Mouse (Mus musculus) liver, adult 2 months (tissue): ENCODE results near the gene Strn3. TPM values are rescaled to one million over a fixed set of nuclear protein-coding genes. Genes with fewer than 3 reads are reported as not detected.
A peak's percentile ranks its signal among the peaks of the same experiment; 100 is the strongest.

Source experiments
- DNase-seq: peaks from one replicate; pipeline ENCODE4 v3.0.0-alpha.2; 2011; ENCODE audit warnings: low read depth, low spot score; ENCODE audit errors: extremely low read depth
- H3K27ac ChIP-seq: fragments of 200-500 bp; replicated peaks from 2 replicates; pipeline ENCODE4 v1.5.1; 2012; ENCODE audit warnings: low read depth, mild to moderate bottlenecking, control low read depth, inconsistent platforms, low read length; ENCODE audit not compliant: insufficient read depth
- H3K27me3 ChIP-seq: fragments of 200-500 bp; 2 replicates; pipeline ENCODE4 v1.6.1; 2012; ENCODE audit warnings: mild to moderate bottlenecking, moderate library complexity, low read length, inconsistent platforms; ENCODE audit not compliant: control insufficient read depth, insufficient read depth
- H3K36me3 ChIP-seq: fragments of 200-500 bp; 2 replicates; pipeline ENCODE4 v1.6.1; 2012; ENCODE audit warnings: low read length, inconsistent platforms; ENCODE audit not compliant: control insufficient read depth, insufficient read depth
- H3K4me1 ChIP-seq: fragments of 200-500 bp; 2 replicates; pipeline ENCODE4 v1.6.1; 2011; ENCODE audit warnings: low read length; ENCODE audit not compliant: control insufficient read depth, insufficient read depth
- H3K4me3 ChIP-seq: fragments of 200-500 bp; 2 replicates; pipeline ENCODE4 v1.5.1; 2011; ENCODE audit warnings: low read depth, mild to moderate bottlenecking, control low read depth, low read length, moderate library complexity; ENCODE audit not compliant: insufficient read depth
- H3K79me2 ChIP-seq: fragments of 200-500 bp; 2 replicates; pipeline ENCODE4 v1.6.1; 2012; ENCODE audit warnings: inconsistent platforms, mild to moderate bottlenecking, low read length, moderate library complexity; ENCODE audit not compliant: control insufficient read depth, insufficient read depth
- H3K9ac ChIP-seq: fragments of 200-500 bp; 2 replicates; pipeline ENCODE4 v1.6.1; 2012; ENCODE audit warnings: low read depth, mild to moderate bottlenecking, control low read depth, inconsistent platforms, low read length
- CTCF ChIP-seq: fragments of 200-500 bp; IDR thresholded peaks from 2 replicates; pipeline ENCODE4 v1.5.1; 2011; ENCODE audit warnings: low read depth, low read length, control low read depth
- POLR2A ChIP-seq: fragments of 200-500 bp; IDR thresholded peaks from 2 replicates; pipeline ENCODE4 v1.6.1; 2011; ENCODE audit warnings: low read length, control low read depth; ENCODE audit not compliant: insufficient read depth; ENCODE audit errors: extremely low read depth
- WGBS: fragments of 180-500 bp; shearing (Covaris S2); methylation state at CpG from one replicate; pipeline ENCODE4 v1.1.7; 2018; 5-methylcytosine and 5-hydroxymethylcytosine counted together
- polyA plus RNA-seq: library from polyadenylated mRNA; depleted of rRNA; stranded (reverse); fragments of >200 nt; gene quantifications from 2 replicates; pipeline ENCODE4 v1.2.3, GENCODE M21; 2012; rRNA removed
- total RNA-seq: library from RNA; depleted of rRNA; stranded (reverse); fragments of >200 nt; gene quantifications from 2 replicates; pipeline ENCODE4 v1.2.3, GENCODE M21; 2014; rRNA removed

Gene Strn3
- total and polyA plus RNA-seq, 2 experiments, result 7.3 to 33.7 TPM

- no peak for TF ChIP-seq POLR2A
- TF ChIP-seq CTCF, result no peak
- Histone ChIP-seq H3K36me3 (no peaks in the 10 kb centered on the region), H3K27me3 (no peaks in the 10 kb centered on the region), H3K9ac (no peak overlapping the region), H3K4me3 (no peak overlapping the region), H3K79me2 (no peaks in the 10 kb centered on the region), H3K4me1 (no peaks in the 10 kb centered on the region), H3K27ac (no peak overlapping the region)
- 81% methylated on average over 4 of the region's 4 CpGs for WGBS
- DNase-seq, result no peak
Observed at GRCm38 (mm10) chr12:51572651-51573050, 119.0 kb downstream of the Strn3 start.

GRCm38 (mm10) chr12:51569944-51570343, 121.8 kb downstream of the Strn3 start:
- Histone ChIP-seq H3K36me3 (no peaks in the 10 kb centered on the region), H3K27me3 (no peaks in the 10 kb centered on the region), H3K9ac (no peak overlapping the region), H3K27ac (no peak overlapping the region), H3K4me3 (no peak overlapping the region), H3K4me1 (no peaks in the 10 kb centered on the region), H3K79me2 (no peaks in the 10 kb centered on the region)
- WGBS, result 68% methylated on average over 7 of the region's 7 CpGs
- no peak for DNase-seq
- TF ChIP-seq CTCF (peak; percentile 23; the same call in 1 of the 2 replicates), POLR2A (no peak)

GRCm38 (mm10) chr12:51569472-51569871, 122.2 kb downstream of the Strn3 start:
- no peak overlapping the region for H3K4me3 ChIP-seq
- no peaks in the 10 kb centered on the region for H3K36me3 ChIP-seq
- WGBS, result 76% methylated on average over 8 of the region's 8 CpGs
- no peak for DNase-seq
- H3K27me3 ChIP-seq, result no peaks in the 10 kb centered on the region
- no peak overlapping the region for H3K27ac ChIP-seq
- H3K79me2 ChIP-seq, result no peaks in the 10 kb centered on the region
- H3K4me1 ChIP-seq, result no peaks in the 10 kb centered on the region
- H3K9ac ChIP-seq, result no peak overlapping the region
- no peak for TF ChIP-seq POLR2A
- no peak for TF ChIP-seq CTCF

- TF ChIP-seq CTCF, result no peak
- TF ChIP-seq POLR2A, result no peak
- no peak for DNase-seq
- H3K9ac ChIP-seq, result no peak overlapping the region
Observed at GRCm38 (mm10) chr12:51567225-51567624, 124.5 kb downstream of the Strn3 start.

GRCm38 (mm10) chr12:51561416-51561815, 130.3 kb downstream of the Strn3 start:
- Histone ChIP-seq H3K79me2 (no peaks in the 10 kb centered on the region), H3K9ac (no peak overlapping the region), H3K36me3 (no peaks in the 10 kb centered on the region), H3K27ac (no peak overlapping the region), H3K27me3 (no peaks in the 10 kb centered on the region), H3K4me1 (no peaks in the 10 kb centered on the region), H3K4me3 (no peak overlapping the region)
- TF ChIP-seq POLR2A (no peak), CTCF (no peak)
- 85% methylated on average over 9 of the region's 9 CpGs for WGBS
- DNase-seq, result no peak

More at GRCm38 (mm10) chr12:51567225-51567624, 124.5 kb downstream of the Strn3 start:
- Histone ChIP-seq H3K4me1 (no peaks in the 10 kb centered on the region), H3K36me3 (no peaks in the 10 kb centered on the region), H3K27me3 (no peaks in the 10 kb centered on the region), H3K27ac (no peak overlapping the region), H3K4me3 (no peak overlapping the region), H3K79me2 (no peaks in the 10 kb centered on the region)
- 89% methylated on average over 7 of the region's 7 CpGs for WGBS

Other genes starting within 250 kb of the Strn3 start
- gene Coch, start 98.6 kb downstream of the Strn3 start, total RNA-seq, result not detected in 2 replicates
- 0.04 TPM in 1 of 2 replicates, not detected in the other for gene Coch, start 98.6 kb downstream of the Strn3 start, polyA plus RNA-seq
- 15.3 and 20.3 TPM in 2 replicates for gene Ap4s1, start 864 bp downstream of the Strn3 start, total RNA-seq
- gene Ap4s1, start 864 bp downstream of the Strn3 start, polyA plus RNA-seq, result 3.3 and 4.4 TPM in 2 replicates
- 96.1 and 102 TPM in 2 replicates for gene Hectd1, start 137.6 kb upstream of the Strn3 start, total RNA-seq
- 12.1 and 15.1 TPM in 2 replicates for gene Hectd1, start 137.6 kb upstream of the Strn3 start, polyA plus RNA-seq